Mouse (Mus musculus): ENCODE data around the gene Galk2. TPM values are rescaled to one million over a fixed set of nuclear protein-coding genes. Genes with fewer than 3 reads are reported as not detected.

Gene Galk2
- polyA plus RNA-seq, 1 experiment from 2014 or later, result 31.1 TPM

DNA sequence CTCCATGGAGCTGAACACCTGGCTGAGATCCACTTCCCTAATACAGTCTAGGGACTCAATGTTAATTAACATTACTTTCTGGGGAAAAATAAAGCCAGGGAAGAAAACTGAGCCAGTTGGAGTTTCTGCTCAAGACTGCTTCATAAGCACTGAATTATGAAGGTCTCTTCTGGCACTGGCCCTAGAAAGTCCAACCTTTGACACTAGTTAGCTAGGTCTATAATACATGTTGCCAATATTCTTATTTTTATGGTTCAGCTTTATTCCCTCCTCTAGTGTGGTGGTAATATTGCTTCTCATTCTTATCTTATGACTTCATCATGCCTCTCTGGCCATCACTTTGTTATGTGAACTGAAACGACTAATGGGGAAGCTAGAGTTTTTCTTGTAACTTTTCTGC lies 55.3 kb downstream of the Galk2 start:
- H3K4me2 ChIP-seq (ENCODE audit: low read depth), result no peak overlapping the region
- H3K4me1 ChIP-seq (ENCODE audit: control insufficient read depth, insufficient read depth, low read length), result no peaks in the 10 kb centered on the region
- H3K9me3 ChIP-seq (ENCODE audit: control insufficient read depth, low read length), result no peaks in the 10 kb centered on the region
- H3K4me3 ChIP-seq (ENCODE audit: low read depth, low read length), result no peak overlapping the region
- DNase-seq (ENCODE audit: low spot score), result no peak
- H3K36me3 ChIP-seq (ENCODE audit: control insufficient read depth, insufficient read depth, low read length), result no peaks in the 10 kb centered on the region
- WGBS, result 96% methylated on average over 1 of the region's 1 CpGs
- no peak overlapping the region for H3K9ac ChIP-seq (ENCODE audit: low read length)
- H3K27me3 ChIP-seq (ENCODE audit: control insufficient read depth, insufficient read depth, low read length), result no peaks in the 10 kb centered on the region
- H3K27ac ChIP-seq (ENCODE audit: low read depth, low read length), result no peak overlapping the region
- no peak for ATAC-seq (ENCODE audit: insufficient read depth, low FRiP score, low TSS enrichment)

DNA sequence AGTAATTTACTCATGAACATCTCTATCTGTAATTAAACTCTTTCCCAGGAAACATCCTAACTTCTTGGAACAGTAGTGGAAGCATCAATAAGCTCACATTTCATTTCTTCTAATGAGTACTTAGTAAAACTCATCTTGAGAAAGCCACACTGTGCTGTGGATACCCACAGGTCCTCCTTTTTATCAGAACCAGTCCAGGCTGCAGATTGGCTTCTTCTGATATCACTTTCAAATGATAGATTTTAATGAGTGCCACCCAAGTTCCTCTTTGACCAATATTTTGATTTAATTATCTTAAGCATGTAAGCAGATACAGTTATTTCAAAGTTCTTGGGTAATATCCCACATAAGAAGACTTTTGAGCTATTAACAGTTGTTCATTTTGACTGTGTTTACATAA lies 55.8 kb downstream of the Galk2 start:
- Histone ChIP-seq H3K4me3 (ENCODE audit: low read depth, low read length) (no peak overlapping the region), H3K27ac (ENCODE audit: low read depth, low read length) (no peak overlapping the region), H3K27me3 (ENCODE audit: control insufficient read depth, insufficient read depth, low read length) (no peaks in the 10 kb centered on the region), H3K9me3 (ENCODE audit: control insufficient read depth, low read length) (no peaks in the 10 kb centered on the region), H3K36me3 (ENCODE audit: control insufficient read depth, insufficient read depth, low read length) (no peaks in the 10 kb centered on the region), H3K4me2 (ENCODE audit: low read depth) (no peak overlapping the region), H3K4me1 (ENCODE audit: control insufficient read depth, insufficient read depth, low read length) (no peaks in the 10 kb centered on the region), H3K9ac (ENCODE audit: low read length) (no peak overlapping the region)
- DNase-seq (ENCODE audit: low spot score) (no peak), ATAC-seq (ENCODE audit: insufficient read depth, low FRiP score, low TSS enrichment) (no peak)

DNA sequence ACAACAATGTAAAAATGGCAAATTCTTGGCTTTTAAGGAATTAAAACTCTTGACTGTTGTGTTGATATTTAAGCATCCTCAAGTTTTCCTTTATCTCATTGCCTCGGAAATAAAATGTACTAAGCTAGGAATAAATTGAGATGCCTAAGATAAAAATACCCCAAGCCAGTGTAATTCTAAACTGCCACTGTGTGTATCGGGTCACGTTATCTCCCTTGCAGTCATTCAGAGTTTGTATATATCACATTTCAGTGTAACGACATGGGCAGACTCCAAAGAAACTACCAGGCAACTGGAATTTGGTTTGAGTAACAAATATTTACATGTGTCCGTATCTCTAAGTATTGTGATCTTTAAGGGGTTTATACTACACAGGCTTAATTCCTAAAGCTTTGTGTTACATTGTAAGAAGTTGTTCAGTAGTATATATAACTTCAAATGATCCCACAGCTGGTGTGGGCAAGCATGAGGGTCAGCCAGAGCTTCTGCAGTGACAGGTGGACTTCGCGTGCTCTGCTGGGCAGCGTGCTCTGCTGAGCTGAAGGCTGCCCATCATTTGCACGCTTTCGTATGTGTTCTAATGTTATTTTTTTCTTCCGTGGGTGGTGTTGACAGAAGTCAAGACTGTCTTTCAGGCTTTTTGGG lies 57.9 kb downstream of the Galk2 start:
- H3K9me3 ChIP-seq (ENCODE audit: control insufficient read depth, low read length), result no peaks in the 10 kb centered on the region
- H3K27me3 ChIP-seq (ENCODE audit: control insufficient read depth, insufficient read depth, low read length), result no peaks in the 10 kb centered on the region
- no peaks in the 10 kb centered on the region for H3K36me3 ChIP-seq (ENCODE audit: control insufficient read depth, insufficient read depth, low read length)
- DNase-seq (ENCODE audit: low spot score) (no peak), ATAC-seq (ENCODE audit: insufficient read depth, low FRiP score, low TSS enrichment) (no peak)
- 81% methylated on average over 11 of the region's 11 CpGs for WGBS
- H3K4me3 ChIP-seq (ENCODE audit: low read depth, low read length), result no peak overlapping the region
- H3K4me2 ChIP-seq (ENCODE audit: low read depth), result no peak overlapping the region
- no peak overlapping the region for H3K9ac ChIP-seq (ENCODE audit: low read length)
- H3K4me1 ChIP-seq (ENCODE audit: control insufficient read depth, insufficient read depth, low read length), result no peaks in the 10 kb centered on the region
- H3K27ac ChIP-seq (ENCODE audit: low read depth, low read length), result no peak overlapping the region

DNA sequence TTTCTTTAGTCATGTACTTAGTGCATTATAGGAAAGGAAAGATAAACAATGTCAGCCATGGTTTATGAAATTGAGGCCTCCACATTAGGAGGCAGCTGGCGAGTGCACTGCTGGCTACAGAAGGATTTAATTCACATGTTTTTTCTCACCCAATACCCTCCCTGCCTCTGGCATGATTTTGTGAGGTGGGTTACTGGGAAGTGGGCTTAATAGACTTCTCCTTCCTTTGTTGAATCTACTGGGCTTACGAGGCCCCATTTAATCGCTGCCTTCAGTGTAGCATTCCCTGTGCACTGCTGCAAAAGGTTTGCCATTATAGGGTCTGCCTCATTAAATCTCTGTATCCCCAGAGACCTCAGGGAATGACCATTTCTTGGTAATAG lies 58.4 kb downstream of the Galk2 start:
- no peaks in the 10 kb centered on the region for H3K27me3 ChIP-seq (ENCODE audit: control insufficient read depth, insufficient read depth, low read length)
- no peaks in the 10 kb centered on the region for H3K9me3 ChIP-seq (ENCODE audit: control insufficient read depth, low read length)
- H3K4me1 ChIP-seq (ENCODE audit: control insufficient read depth, insufficient read depth, low read length), result no peaks in the 10 kb centered on the region
- WGBS, result 65% methylated on average over 3 of the region's 3 CpGs
- H3K4me3 ChIP-seq (ENCODE audit: low read depth, low read length), result no peak overlapping the region
- ATAC-seq (ENCODE audit: insufficient read depth, low FRiP score, low TSS enrichment) (no peak), DNase-seq (ENCODE audit: low spot score) (no peak)
- no peaks in the 10 kb centered on the region for H3K36me3 ChIP-seq (ENCODE audit: control insufficient read depth, insufficient read depth, low read length)
- no peak overlapping the region for H3K9ac ChIP-seq (ENCODE audit: low read length)
- no peak overlapping the region for H3K27ac ChIP-seq (ENCODE audit: low read depth, low read length)
- H3K4me2 ChIP-seq (ENCODE audit: low read depth), result no peak overlapping the region

DNA sequence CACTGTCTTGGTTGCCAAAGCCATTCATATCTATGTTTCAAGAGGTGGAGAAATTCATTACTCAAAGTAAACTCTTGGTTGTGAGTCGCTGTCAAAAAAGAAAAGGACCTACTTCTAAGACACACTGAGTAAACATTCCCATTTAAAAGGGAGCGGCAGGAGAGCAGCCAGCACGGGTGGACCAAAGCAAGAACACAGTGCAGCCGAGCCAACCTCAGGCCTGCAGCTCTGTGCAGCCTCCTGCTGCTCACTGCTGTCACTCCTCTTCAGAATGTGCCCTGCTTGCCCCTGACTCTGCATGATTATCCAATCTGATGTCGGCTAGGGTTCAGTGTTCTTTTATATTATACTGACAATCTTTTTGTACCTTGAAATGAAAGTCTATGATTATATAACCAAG lies 62.4 kb downstream of the Galk2 start:
- no peaks in the 10 kb centered on the region for H3K36me3 ChIP-seq (ENCODE audit: control insufficient read depth, insufficient read depth, low read length)
- no peak for DNase-seq (ENCODE audit: low spot score)
- H3K9ac ChIP-seq (ENCODE audit: low read length), result no peak overlapping the region
- no peak overlapping the region for H3K4me3 ChIP-seq (ENCODE audit: low read depth, low read length)
- WGBS, result 51% methylated on average over 5 of the region's 5 CpGs
- no peaks in the 10 kb centered on the region for H3K27me3 ChIP-seq (ENCODE audit: control insufficient read depth, insufficient read depth, low read length)
- H3K27ac ChIP-seq (ENCODE audit: low read depth, low read length), result no peak overlapping the region
- H3K4me2 ChIP-seq (ENCODE audit: low read depth), result no peak overlapping the region
- ATAC-seq (ENCODE audit: insufficient read depth, low FRiP score, low TSS enrichment), result no peak
- H3K9me3 ChIP-seq (ENCODE audit: control insufficient read depth, low read length), result no peaks in the 10 kb centered on the region
- H3K4me1 ChIP-seq (ENCODE audit: control insufficient read depth, insufficient read depth, low read length), result no peaks in the 10 kb centered on the region

DNA sequence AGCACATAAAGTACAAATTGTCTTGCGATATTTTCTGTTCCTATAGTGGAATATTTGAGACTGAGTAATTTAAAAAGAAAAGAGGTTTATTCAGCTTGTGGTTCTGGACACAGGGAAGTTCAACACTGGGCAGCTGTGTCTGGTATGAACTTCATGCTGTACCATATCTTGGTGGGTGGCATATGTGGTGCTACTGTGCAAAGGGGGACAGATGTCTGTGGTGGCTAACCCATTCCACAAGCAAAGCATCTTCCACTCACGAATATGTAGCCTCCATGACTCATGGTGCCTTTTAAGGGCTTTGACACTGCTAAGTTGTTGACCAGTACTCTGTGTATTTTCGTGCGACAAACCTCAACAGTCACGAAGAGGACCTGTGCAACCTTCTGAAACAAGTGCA lies 63.2 kb downstream of the Galk2 start:
- ATAC-seq (ENCODE audit: insufficient read depth, low FRiP score, low TSS enrichment), result no peak
- Histone ChIP-seq H3K4me1 (ENCODE audit: control insufficient read depth, insufficient read depth, low read length) (no peaks in the 10 kb centered on the region), H3K36me3 (ENCODE audit: control insufficient read depth, insufficient read depth, low read length) (no peaks in the 10 kb centered on the region), H3K27me3 (ENCODE audit: control insufficient read depth, insufficient read depth, low read length) (no peaks in the 10 kb centered on the region), H3K9ac (ENCODE audit: low read length) (no peak overlapping the region), H3K4me2 (ENCODE audit: low read depth) (no peak overlapping the region), H3K4me3 (ENCODE audit: low read depth, low read length) (no peak overlapping the region), H3K9me3 (ENCODE audit: control insufficient read depth, low read length) (no peaks in the 10 kb centered on the region), H3K27ac (ENCODE audit: low read depth, low read length) (no peak overlapping the region)
- 91% methylated on average over 5 of the region's 5 CpGs for WGBS
- DNase-seq (ENCODE audit: low spot score), result no peak

DNA sequence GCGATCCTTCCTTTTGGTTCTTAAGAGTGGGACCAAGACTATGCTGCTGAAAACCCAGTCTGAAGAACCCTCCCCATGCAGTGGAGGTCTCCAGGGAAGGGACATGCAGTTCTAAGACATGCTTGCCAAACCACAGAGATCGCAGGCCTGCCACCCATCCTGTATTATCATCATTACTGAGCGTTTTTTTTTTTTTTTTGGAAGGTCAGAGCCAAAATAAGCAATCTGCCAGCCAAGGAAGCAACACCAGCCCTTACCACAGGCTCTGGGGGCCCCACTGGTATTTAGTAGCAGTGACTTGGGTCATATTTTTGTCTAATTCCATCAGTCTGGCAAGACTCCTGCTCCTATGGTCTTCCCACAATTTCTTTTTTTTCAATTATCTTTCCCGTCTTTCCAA lies 64.0 kb downstream of the Galk2 start:
- Histone ChIP-seq H3K4me1 (ENCODE audit: control insufficient read depth, insufficient read depth, low read length) (no peaks in the 10 kb centered on the region), H3K9ac (ENCODE audit: low read length) (no peak overlapping the region), H3K36me3 (ENCODE audit: control insufficient read depth, insufficient read depth, low read length) (no peaks in the 10 kb centered on the region), H3K27me3 (ENCODE audit: control insufficient read depth, insufficient read depth, low read length) (no peaks in the 10 kb centered on the region), H3K4me2 (ENCODE audit: low read depth) (no peak overlapping the region), H3K27ac (ENCODE audit: low read depth, low read length) (no peak overlapping the region), H3K4me3 (ENCODE audit: low read depth, low read length) (no peak overlapping the region), H3K9me3 (ENCODE audit: control insufficient read depth, low read length) (no peaks in the 10 kb centered on the region)
- DNase-seq (ENCODE audit: low spot score) (no peak), ATAC-seq (ENCODE audit: insufficient read depth, low FRiP score, low TSS enrichment) (no peak)
- 84% methylated on average over 4 of the region's 4 CpGs for WGBS

DNA sequence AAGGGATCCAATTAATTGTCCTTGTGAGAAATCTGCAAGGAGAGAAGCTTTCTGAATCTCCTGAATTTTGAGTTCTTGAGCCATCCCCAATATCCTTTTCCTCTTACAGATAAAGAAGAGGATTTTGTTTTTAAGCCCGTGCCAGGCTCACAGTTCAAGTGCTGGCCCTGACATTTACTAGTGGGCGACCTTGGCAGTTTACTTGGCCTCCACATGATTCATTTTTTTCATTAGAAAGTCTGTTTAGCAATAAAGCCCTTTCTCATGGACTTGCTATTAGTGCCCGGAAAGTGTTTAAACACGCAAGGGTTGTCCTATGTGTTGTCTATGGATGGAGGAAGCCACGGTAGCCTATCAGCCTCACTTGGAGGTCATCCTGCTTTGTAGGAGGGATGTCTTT lies 64.4 kb downstream of the Galk2 start:
- Histone ChIP-seq H3K9me3 (ENCODE audit: control insufficient read depth, low read length) (no peaks in the 10 kb centered on the region), H3K36me3 (ENCODE audit: control insufficient read depth, insufficient read depth, low read length) (no peaks in the 10 kb centered on the region), H3K4me3 (ENCODE audit: low read depth, low read length) (no peak overlapping the region), H3K4me1 (ENCODE audit: control insufficient read depth, insufficient read depth, low read length) (no peaks in the 10 kb centered on the region), H3K4me2 (ENCODE audit: low read depth) (no peak overlapping the region), H3K27ac (ENCODE audit: low read depth, low read length) (no peak overlapping the region), H3K27me3 (ENCODE audit: control insufficient read depth, insufficient read depth, low read length) (no peaks in the 10 kb centered on the region), H3K9ac (ENCODE audit: low read length) (no peak overlapping the region)
- 93% methylated on average over 5 of the region's 5 CpGs for WGBS
- ATAC-seq (ENCODE audit: insufficient read depth, low FRiP score, low TSS enrichment), result no peak
- no peak for DNase-seq (ENCODE audit: low spot score)

DNA sequence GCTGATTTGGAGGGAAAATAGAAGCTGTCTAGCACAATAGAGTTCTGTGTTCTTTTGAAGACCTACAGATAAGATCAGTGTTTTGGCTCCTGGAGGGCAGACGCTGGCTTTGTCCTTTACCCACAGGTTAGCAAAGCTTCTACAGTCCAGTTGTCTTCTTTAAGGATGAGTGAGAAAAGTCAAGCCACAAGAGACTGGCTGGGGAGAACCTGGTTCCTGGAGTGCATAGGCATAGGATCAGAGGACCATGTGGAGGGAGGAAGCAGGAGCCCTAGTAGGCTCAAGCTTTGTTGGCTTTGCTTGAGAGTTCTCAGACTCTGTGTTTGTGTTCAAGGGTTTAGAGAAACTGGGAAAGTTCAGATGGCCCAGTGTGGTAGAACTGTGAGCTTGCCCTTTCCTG lies 65.6 kb downstream of the Galk2 start:
- Histone ChIP-seq H3K9ac (ENCODE audit: low read length) (no peak overlapping the region), H3K27ac (ENCODE audit: low read depth, low read length) (no peak overlapping the region), H3K27me3 (ENCODE audit: control insufficient read depth, insufficient read depth, low read length) (no peaks in the 10 kb centered on the region), H3K4me2 (ENCODE audit: low read depth) (no peak overlapping the region), H3K9me3 (ENCODE audit: control insufficient read depth, low read length) (no peaks in the 10 kb centered on the region), H3K4me1 (ENCODE audit: control insufficient read depth, insufficient read depth, low read length) (no peaks in the 10 kb centered on the region), H3K4me3 (ENCODE audit: low read depth, low read length) (no peak overlapping the region), H3K36me3 (ENCODE audit: control insufficient read depth, insufficient read depth, low read length) (no peaks in the 10 kb centered on the region)
- no peak for ATAC-seq (ENCODE audit: insufficient read depth, low FRiP score, low TSS enrichment)
- DNase-seq (ENCODE audit: low spot score), result no peak
- 71% methylated on average over 1 of the region's 1 CpGs for WGBS

Data from neural tube, embryonic 11.5 days (tissue).